Mouse (Mus musculus): ENCODE data around the gene Ndufb6. TPM values are rescaled to one million over a fixed set of nuclear protein-coding genes. Genes with fewer than 3 reads are reported as not detected.

The Ndufb6 gene
- 100 to 1,000 TPM; 173 to 335 TPM for total RNA-seq (2021)
- 50.3 and 55.2 TPM in 2 replicates for polyA plus RNA-seq (2012; rRNA removed)
- long read RNA-seq, transcript Ndufb6-201 (4 exons, 659 nt): major isoform, 230 of 233 reads
- long read RNA-seq, partial matches to known transcripts: 1 of 233 reads
- long read RNA-seq, other reads (novel, unspliced or antisense): 1 of 233 reads

- peak; percentile 98 for DNase-seq
Observed at GRCm38 (mm10) chr4:40279276-40279900, at the start of gene Ndufb6. Gene Ndufb6 (minus strand): TSS chr4:40279421.

GRCm38 (mm10) chr4:40327161-40327560, 47.9 kb upstream of the Ndufb6 start:
- no peak for DNase-seq

GRCm38 (mm10) chr4:40324620-40325019, 45.4 kb upstream of the Ndufb6 start:
- no peak for DNase-seq

GRCm38 (mm10) chr4:40317404-40317803, 38.2 kb upstream of the Ndufb6 start:
- no peak for DNase-seq

GRCm38 (mm10) chr4:40313026-40313425, 33.8 kb upstream of the Ndufb6 start:
- no peak for DNase-seq

- DNase-seq: no peak
Observed at GRCm38 (mm10) chr4:40312213-40312612, 33.0 kb upstream of the Ndufb6 start.

- no peak for DNase-seq
Observed at GRCm38 (mm10) chr4:40310796-40311383, 31.7 kb upstream of the Ndufb6 start.

GRCm38 (mm10) chr4:40309682-40310081, 30.5 kb upstream of the Ndufb6 start:
- no peak for DNase-seq

GRCm38 (mm10) chr4:40302445-40303125, 23.4 kb upstream of the Ndufb6 start:
- DNase-seq: no peak

- peak; percentile 77 for DNase-seq
Observed at GRCm38 (mm10) chr4:40301076-40301789, 22.0 kb upstream of the Ndufb6 start.

- DNase-seq: no peak
Observed at GRCm38 (mm10) chr4:40299169-40299568, 19.9 kb upstream of the Ndufb6 start.

- peak; percentile 61 for DNase-seq
Observed at GRCm38 (mm10) chr4:40291511-40291910, 12.3 kb upstream of the Ndufb6 start.

- DNase-seq: peak; percentile 48
Observed at GRCm38 (mm10) chr4:40289046-40289445, 9.8 kb upstream of the Ndufb6 start.

GRCm38 (mm10) chr4:40287415-40287814, 8.2 kb upstream of the Ndufb6 start:
- no peak for DNase-seq

GRCm38 (mm10) chr4:40285582-40285981, 6.4 kb upstream of the Ndufb6 start:
- DNase-seq: peak; percentile 70

GRCm38 (mm10) chr4:40278880-40279275, 343 bp downstream of the Ndufb6 start:
- no peak for DNase-seq

GRCm38 (mm10) chr4:40269430-40270032, 9.7 kb downstream of the Ndufb6 start, which contains the start of the genes Smim27 and Topors:
Gene Smim27 (plus strand): TSS chr4:40269579.
Gene Topors (minus strand): TSS chr4:40269850.
- DNase-seq: peak; percentile 97

- no peak for DNase-seq
Observed at GRCm38 (mm10) chr4:40268835-40269234, 10.4 kb downstream of the Ndufb6 start.

- peak; percentile 95 for DNase-seq
Observed at GRCm38 (mm10) chr4:40268204-40268813, 10.9 kb downstream of the Ndufb6 start.

- DNase-seq: peak; percentile 46
Observed at GRCm38 (mm10) chr4:40267681-40268080, 11.5 kb downstream of the Ndufb6 start.

- DNase-seq: no peak
Observed at GRCm38 (mm10) chr4:40264321-40264720, 14.9 kb downstream of the Ndufb6 start.

Measured in adrenal gland, adult 2 months (tissue).